Mouse (Mus musculus) cerebellum, adult 18-20 months (tissue): ENCODE results near the gene Tnfaip8l1.

ENCODE experiments used
- DNase-seq, 2 experiments: peaks; one replicate each; pipeline ENCODE4 v3.0.0; 2021

Gene Tnfaip8l1

GRCm38 (mm10) chr17:56183658-56184103, 21.4 kb downstream of the Tnfaip8l1 start, which contains the start of gene Mydgf:
Mydgf (minus strand) TSS chr17:56183920.
- peak; percentile 96 for DNase-seq

GRCm38 (mm10) chr17:56185281-56186141, 23.2 kb downstream of the Tnfaip8l1 start:
- DNase-seq: peak in 1 of 2 experiments; percentile 27

- peak in 1 of 2 experiments; percentile 29 for DNase-seq
Measured at GRCm38 (mm10) chr17:56191266-56191665, 29.0 kb downstream of the Tnfaip8l1 start.

GRCm38 (mm10) chr17:56194357-56194756, 32.1 kb downstream of the Tnfaip8l1 start:
- no peak for DNase-seq

GRCm38 (mm10) chr17:56194765-56195164, 32.5 kb downstream of the Tnfaip8l1 start:
- DNase-seq: no peak

- no peak for DNase-seq
Measured at GRCm38 (mm10) chr17:56196860-56197259, 34.6 kb downstream of the Tnfaip8l1 start.

- no peak for DNase-seq
Measured at GRCm38 (mm10) chr17:56200586-56200985, 38.3 kb downstream of the Tnfaip8l1 start.

- no peak for DNase-seq
Measured at GRCm38 (mm10) chr17:56201642-56202041, 39.4 kb downstream of the Tnfaip8l1 start.

GRCm38 (mm10) chr17:56202476-56202875, 40.2 kb downstream of the Tnfaip8l1 start:
- no peak for DNase-seq

GRCm38 (mm10) chr17:56203729-56204128, 41.5 kb downstream of the Tnfaip8l1 start:
- DNase-seq: no peak

- no peak for DNase-seq
Measured at GRCm38 (mm10) chr17:56206276-56206884, 44.1 kb downstream of the Tnfaip8l1 start.

- no peak for DNase-seq
Measured at GRCm38 (mm10) chr17:56206986-56207674, 44.9 kb downstream of the Tnfaip8l1 start.

- DNase-seq: no peak
Measured at GRCm38 (mm10) chr17:56207963-56208530, 45.8 kb downstream of the Tnfaip8l1 start.

- no peak for DNase-seq
Measured at GRCm38 (mm10) chr17:56208821-56209220, 46.5 kb downstream of the Tnfaip8l1 start.

GRCm38 (mm10) chr17:56211090-56211489, 48.8 kb downstream of the Tnfaip8l1 start:
- DNase-seq: no peak

GRCm38 (mm10) chr17:56212676-56213075, 50.4 kb downstream of the Tnfaip8l1 start:
- DNase-seq: no peak

GRCm38 (mm10) chr17:56214229-56214628, 52.0 kb downstream of the Tnfaip8l1 start:
- DNase-seq: no peak

- DNase-seq: peak; percentile 29 to 35
Measured at GRCm38 (mm10) chr17:56217670-56218069, 55.4 kb downstream of the Tnfaip8l1 start.

GRCm38 (mm10) chr17:56218377-56219191, 56.3 kb downstream of the Tnfaip8l1 start, which contains the start of gene Dpp9:
Dpp9 (minus strand) TSS chr17:56218905.
- peak; percentile 90 to 94 for DNase-seq

- DNase-seq: no peak
Measured at GRCm38 (mm10) chr17:56219251-56219650, 57.0 kb downstream of the Tnfaip8l1 start.

- no peak for DNase-seq
Measured at GRCm38 (mm10) chr17:56219805-56220204, 57.5 kb downstream of the Tnfaip8l1 start.
